Mouse (Mus musculus) adrenal gland, adult 10 weeks (tissue): ENCODE results near the gene Zswim8. TPM values are rescaled to one million over a fixed set of nuclear protein-coding genes. Genes with fewer than 3 reads are reported as not detected.

Experiments used
- polyA plus RNA-seq: library from polyadenylated mRNA; stranded (reverse); fragments of 350-450 nt; fragmentation: Illumina TruSeq; extraction: RNeasy Lipid Tissue Mini Kit (QIAGEN cat#74804); gene quantifications from one replicate; pipeline ENCODE4 v1.2.3, GENCODE M21; 2014; ENCODE audit warnings: low read depth, low replicate concordance

Gene Zswim8
- 9.0 TPM for polyA plus RNA-seq

GRCm38 (mm10) chr14:20707201-20708190, at the start of gene Zswim8:
TSS of gene Zswim8 (plus strand) at chr14:20707552.

GRCm38 (mm10) chr14:20668154-20668810, 39.1 kb upstream of the Zswim8 start, which contains the start of gene Synpo2l:
TSS of gene Synpo2l (minus strand) at chr14:20668354.

GRCm38 (mm10) chr14:20674064-20674833, 33.1 kb upstream of the Zswim8 start, which contains the start of gene Sec24c:
TSS of gene Sec24c (plus strand) at chr14:20674308.

GRCm38 (mm10) chr14:20694884-20695760, 12.2 kb upstream of the Zswim8 start, which contains the start of gene Fut11:
TSS of gene Fut11 (plus strand) at chr14:20694968.

GRCm38 (mm10) chr14:20702741-20703381, 4.5 kb upstream of the Zswim8 start, which contains the start of gene Chchd1:
TSS of gene Chchd1 (plus strand) at chr14:20703006.

GRCm38 (mm10) chr14:20733952-20734774, 26.8 kb downstream of the Zswim8 start, which contains the start of gene Ndst2:
TSS of gene Ndst2 (minus strand) at chr14:20734562.

Other genes with a start within 250 kb of the Zswim8 start
- 208 TPM for gene Anxa7, start 227.4 kb upstream of the Zswim8 start, polyA plus RNA-seq
- 1.2 TPM for gene Mss51, start 210.7 kb upstream of the Zswim8 start, polyA plus RNA-seq
- gene Ppp3cb, start 161.0 kb upstream of the Zswim8 start, polyA plus RNA-seq: 254 TPM
- 10.8 TPM for gene Usp54, start 66.5 kb upstream of the Zswim8 start, polyA plus RNA-seq
- gene Myoz1, start 51.0 kb upstream of the Zswim8 start, polyA plus RNA-seq: 6.0 TPM
- gene Synpo2l, start 39.2 kb upstream of the Zswim8 start, polyA plus RNA-seq: 0.47 TPM
- gene Sec24c, start 33.2 kb upstream of the Zswim8 start, polyA plus RNA-seq: 52.5 TPM
- 40.8 TPM for gene Fut11, start 12.6 kb upstream of the Zswim8 start, polyA plus RNA-seq
- gene Chchd1, start 4.5 kb upstream of the Zswim8 start, polyA plus RNA-seq: 142 TPM
- 2.2 TPM for gene Ndst2, start 27.0 kb downstream of the Zswim8 start, polyA plus RNA-seq
- 47.6 TPM for gene Camk2g, start 86.5 kb downstream of the Zswim8 start, polyA plus RNA-seq
- gene Plau, start 129.1 kb downstream of the Zswim8 start, polyA plus RNA-seq: 15.6 TPM
- gene Vcl, start 221.8 kb downstream of the Zswim8 start, polyA plus RNA-seq: 131 TPM